Mouse (Mus musculus) CD8-positive naive resting alpha-beta T cell, adult 2 months (primary cell): ENCODE measurements around the gene Dnajc7.
"Not testable (repeated sequence)": the region's sequence is repeated elsewhere in the genome, so short reads cannot be mapped to it uniquely, and the experiment has no call there.

Source experiments
- DNase-seq, 2 experiments: peaks; one replicate each; pipeline ENCODE4 v3.0.0; 2022; ENCODE audit warnings: low read depth in 2 of 2, low spot score in 2 of 2

Gene Dnajc7

DNA sequence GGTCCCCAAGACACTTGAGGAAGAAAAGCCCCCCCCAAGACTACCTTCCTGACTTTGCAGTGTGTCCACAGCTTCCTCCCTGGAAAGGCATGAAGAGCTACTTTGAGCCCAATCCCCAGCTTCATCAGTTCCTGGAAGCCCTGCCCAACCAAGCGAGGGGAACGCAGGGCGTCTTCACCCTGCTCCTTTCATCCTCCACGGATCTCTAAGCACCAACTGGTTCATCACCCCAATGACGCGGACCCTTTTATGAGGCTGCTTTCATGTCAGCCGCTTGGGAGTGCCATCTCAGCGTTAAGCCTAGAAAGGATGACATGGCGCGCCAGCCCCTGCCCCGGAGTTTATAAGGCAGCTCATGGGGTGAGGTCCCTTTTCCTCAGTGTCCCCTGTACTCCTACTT lies at the start of gene Dnajc7:
Dnajc7 (minus strand) TSS at position 187 of the 400 bp plus-strand sequence.
- peak; percentile 70 to 74 for DNase-seq

DNA sequence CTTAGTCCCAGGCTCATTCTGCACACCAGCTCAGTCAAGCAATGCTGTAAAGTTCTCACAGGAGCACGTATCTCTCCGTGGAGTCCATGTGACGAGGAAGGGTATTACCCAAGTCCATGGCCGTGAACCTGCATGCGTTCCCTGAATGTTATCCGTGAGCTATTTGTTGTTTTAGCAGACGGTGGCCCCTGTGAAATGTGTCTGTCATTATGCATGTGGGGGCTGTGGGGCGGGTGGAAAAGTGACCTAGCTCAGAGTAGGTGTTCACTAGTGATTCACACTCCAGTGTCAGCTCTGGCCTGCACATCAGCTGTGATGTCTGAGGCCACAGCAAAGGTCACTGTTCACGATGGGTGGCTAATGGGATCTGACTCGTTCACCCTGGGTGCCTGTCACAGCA lies 39.8 kb upstream of the Dnajc7 start:
- no peak for DNase-seq

DNA sequence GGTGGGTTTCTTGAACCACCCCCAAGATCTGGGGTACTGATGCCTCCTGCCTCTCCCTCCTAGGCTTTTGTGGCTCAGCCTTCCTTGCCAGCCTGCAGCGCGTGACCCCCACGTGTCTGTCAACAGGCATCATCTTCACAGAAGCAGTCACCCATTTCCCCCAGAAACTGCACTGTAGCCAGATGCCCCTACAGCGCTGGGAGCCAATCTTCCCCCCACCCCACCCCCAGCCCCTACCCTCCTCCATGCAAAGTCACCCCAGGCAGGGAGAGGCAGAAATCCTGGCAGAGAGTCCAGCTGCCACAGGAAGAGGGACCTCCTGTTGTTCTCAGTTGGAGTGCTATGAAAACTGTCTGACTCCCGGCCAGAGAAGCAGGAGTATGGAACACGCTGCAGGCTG lies 36.5 kb upstream of the Dnajc7 start:
- no peak for DNase-seq

DNA sequence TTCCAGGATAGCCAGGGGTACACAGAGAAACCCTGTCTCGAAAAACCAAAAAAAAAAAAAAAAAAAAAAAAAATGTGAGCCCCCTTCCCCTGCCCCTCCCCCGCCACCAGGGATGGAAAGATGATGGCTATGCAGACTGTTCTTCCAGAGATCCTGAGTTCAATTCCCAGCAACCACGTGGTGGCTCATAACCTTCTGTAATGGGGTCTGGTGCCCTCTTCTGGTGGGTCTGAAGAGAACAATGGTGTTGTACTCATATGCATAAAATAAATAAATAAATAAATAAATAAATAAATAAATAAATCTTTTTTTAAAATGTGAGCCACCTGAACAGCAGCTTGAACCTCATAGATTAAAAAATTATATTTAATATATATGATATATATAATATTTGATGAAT lies 35.6 kb upstream of the Dnajc7 start:
- not testable (repeated sequence) for DNase-seq

DNA sequence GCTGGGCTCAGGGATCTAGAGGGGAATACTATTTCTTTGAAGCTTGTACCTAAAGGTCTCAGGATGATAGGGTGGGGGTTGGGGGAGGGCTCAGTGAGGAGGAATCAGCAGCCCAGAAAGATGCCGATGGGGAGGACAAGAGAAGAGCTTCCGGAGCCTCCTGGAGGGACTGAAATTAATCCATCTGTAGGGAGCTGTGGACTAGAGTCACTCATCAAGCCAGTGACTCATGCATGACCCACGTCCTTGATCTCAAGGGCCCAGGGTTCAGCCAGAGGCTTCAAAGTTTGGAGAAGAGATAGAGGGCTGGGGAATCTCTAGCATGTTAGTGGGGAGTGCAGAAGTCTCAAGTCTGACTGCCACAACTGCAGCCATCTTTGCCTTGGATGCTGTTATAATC lies 31.8 kb upstream of the Dnajc7 start:
- no peak for DNase-seq

DNA sequence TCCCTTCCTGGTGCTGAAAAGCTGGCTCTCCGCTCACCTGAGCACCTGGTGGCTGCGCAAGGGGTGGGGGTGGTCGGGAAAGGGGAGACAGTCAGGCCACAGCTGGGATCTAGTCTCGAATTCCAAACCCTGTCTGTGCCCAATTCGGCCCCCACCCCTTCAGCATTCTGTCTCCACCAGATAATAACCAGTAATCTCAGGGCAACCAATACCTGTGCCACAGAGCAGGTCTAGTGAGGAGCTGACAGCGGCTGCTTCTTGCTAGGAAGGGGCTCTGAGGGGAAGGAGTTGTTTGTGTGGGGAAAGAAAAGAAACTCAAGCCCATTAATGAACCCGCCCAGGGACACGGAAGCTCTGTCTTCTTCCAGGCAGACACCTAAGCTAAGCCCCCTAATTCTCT lies 31.2 kb upstream of the Dnajc7 start:
- DNase-seq, result no peak

DNA sequence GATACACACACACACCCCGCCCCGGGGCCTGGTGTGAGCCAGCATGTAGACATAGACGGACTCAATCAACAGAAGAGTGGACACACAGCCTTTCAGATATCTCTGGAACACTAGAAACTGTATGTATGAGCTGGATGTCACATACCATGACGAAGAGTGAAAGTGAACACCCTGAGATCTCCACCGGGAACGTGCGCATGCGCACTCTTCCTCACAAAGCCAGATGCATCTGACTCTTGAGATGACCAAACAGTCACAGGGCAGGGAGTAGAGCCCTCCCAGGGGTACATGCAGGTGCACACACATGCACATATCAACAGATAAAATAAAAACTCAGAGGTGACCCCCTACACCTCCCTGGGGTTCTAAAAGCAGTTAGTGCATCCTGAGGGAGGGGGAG lies 28.4 kb upstream of the Dnajc7 start:
- DNase-seq, result no peak

DNA sequence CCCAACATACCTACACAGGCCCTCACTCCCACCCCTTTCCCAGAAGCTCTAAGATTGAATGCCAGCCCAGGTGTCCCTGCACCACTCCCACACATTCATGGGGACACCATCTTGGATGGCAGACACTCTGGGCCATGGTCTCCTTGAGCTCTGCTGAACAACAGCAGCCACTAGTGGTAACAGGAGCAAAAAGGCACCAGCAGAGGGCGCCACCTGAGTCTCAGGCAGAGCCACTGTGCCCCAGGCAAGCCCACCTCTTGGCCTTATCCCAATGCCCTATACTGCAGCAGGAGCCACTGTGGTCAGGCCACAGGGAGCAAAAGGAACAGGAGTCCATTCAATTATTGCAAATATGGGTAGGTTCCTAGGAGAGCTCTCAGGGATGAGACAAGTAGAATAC lies 26.3 kb upstream of the Dnajc7 start:
- DNase-seq, result peak; percentile 25 to 46

DNA sequence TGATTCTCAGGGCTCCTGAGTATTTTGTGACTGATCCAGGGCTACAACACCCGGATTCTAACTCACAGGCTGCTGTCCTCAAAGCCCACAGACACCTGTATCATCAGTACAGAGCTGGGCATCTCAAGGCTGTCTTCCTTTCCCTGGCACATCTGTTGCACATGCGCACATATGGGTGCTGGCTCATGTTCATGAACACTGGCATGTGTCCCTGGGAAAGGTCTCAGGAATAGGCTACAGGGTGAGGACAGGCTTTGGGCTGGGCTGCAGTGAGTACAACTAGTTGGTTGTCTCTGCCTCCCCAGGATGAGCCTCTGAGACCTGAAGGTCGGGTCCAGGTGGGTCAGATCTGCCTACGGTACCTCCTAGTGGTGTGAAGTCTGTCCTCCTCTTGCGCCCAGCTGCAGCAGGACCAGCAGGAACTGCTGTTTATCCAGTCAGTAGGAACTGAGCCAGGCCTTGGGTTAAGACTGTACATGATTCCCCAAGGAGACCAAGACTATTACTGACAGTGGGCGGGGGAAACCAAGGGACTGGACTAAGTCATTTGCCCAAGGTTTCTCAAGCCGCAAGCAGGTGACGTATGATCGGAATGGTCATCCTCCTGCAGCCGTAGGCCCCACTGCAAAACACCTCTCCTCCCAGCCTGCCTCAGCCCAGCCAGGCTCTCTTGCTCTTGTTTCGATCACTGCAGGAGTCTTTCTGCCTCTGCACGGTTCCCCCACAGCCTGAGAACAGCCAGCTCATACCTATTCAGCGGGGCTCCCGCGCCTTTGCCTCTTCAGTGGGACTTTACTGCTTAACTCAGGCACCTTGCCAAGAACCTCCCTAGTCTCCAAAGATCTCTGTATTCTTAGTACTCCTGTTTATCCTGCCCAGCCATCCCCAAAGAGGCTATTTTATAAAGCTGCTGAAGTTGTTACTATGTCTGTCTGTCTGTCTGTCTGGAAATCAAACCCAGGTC lies 23.9 kb upstream of the Dnajc7 start:
- DNase-seq, result no peak

DNA sequence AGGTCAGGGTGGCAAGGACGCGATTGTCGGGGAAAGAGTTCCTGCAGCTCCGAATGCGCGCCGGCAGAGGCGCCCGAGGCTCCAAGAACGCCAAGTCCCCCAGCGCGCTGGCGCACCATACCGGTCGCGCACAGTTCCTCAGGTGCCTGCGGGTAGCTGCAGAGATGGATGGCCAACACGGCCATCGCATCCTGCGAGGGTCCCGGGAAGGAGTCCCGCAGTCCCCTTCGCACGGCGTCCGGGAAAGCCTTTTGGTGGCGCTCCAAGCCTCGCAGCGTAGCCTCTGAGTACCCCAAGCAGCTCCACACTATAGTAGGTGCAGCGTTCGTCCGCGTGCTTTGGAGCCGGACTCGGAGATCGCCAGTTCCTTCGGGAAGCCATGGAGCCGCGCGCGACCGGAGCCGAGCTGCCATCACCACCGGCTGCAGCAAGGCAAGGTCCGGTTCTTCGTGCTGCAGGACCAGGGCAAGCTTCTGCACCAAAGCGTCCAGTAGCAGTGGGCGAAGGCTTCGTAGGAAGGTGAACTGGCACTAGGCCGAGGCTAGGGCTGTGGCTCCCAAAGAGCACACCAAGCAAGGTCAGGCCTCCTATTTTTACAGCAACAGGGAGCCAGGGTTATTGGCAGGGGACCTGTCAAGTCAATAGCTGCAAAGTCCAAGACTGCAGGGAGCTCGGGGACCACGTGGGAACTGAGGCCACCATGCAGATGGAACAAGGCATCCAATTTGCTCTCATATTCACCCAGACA lies 20.4 kb upstream of the Dnajc7 start:
- DNase-seq, result no peak

DNA sequence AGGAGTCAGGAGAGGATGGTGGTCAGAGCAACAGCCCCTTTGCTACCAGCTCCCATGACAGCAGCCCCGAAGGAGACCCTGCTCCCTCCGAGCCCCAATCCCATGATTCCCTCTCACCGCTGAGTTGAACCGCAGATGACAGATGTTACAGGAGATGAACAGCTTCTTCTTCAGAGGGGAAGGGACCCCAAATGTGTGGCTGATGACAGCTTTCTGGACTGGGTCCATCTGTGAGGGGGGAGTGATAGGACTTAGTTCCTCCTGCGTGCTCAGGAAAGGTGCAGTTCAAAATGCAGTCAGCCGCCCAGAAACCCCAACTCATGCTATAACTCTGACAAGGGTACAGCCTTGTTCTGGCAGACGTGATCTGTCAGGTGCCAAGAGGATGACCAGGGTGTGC lies 14.6 kb upstream of the Dnajc7 start:
- DNase-seq, result no peak

DNA sequence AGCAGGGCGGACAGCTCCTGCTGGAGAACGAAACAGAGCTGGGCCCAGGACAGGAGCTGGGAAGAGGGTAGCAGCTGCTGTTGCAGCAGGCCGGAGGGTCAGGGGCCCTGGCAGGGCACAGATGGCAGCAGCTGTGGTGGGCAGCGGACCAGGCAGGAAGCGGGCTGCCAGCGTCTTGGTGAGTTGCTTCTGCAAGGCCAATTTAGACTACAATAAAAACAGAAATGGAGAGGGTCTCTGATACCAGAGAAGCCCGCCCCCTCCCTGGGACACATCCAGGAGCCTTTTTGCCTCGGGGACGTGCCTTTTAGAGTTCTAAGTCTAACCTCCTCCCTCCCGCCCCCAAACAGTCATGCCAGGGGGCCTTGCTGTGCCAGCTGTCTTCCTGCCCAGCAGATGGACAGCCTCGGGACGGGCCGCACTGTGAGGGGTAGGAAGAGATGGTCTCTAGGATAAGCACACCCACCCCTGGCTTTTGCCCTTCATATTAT lies 8.9 kb upstream of the Dnajc7 start:
- no peak for DNase-seq

DNA sequence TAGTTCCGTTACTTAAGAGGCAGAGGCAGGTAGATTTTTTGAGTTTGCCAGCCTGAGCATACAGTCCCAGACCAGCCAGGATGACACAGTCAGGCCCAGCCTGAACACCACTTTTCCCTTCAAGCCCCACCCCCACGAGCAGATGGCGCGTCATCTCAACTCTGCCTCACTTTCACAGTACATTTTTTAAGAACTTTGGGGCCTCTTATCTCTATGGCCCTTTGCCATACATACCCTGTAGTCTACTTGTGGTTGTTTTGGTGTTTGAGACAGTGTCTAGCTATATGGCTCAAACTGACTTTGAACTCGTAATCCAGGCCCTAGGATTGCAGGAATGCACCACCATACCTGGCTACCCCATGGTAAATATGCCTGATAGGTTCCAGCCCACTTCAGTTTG lies 8.1 kb upstream of the Dnajc7 start:
- DNase-seq, result no peak

DNA sequence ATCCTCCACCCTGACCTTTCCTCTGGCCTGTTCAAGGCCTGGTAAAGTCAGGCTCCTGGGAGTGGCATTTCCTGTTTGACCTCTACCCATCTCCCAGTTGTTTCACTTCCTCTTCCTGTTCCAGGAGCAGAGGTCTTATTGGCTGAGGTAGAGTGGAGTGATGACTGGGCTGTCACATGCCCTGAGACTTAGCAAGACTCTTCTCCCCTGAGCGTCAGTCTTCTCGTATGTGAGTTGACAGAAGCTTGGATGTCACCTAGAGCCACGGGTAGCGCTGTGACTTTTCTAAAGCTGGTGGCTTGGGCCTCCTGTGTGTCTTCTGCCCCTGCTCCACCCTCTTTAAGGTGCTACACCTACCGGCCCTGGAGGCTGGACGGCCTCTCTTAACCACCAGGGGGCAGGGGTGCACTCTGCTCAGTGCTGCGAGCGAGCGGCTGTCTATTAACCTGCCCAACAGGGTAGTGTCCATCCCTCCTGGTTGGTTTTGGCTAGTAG lies 6.8 kb upstream of the Dnajc7 start:
- DNase-seq, result peak; percentile 59 to 78

DNA sequence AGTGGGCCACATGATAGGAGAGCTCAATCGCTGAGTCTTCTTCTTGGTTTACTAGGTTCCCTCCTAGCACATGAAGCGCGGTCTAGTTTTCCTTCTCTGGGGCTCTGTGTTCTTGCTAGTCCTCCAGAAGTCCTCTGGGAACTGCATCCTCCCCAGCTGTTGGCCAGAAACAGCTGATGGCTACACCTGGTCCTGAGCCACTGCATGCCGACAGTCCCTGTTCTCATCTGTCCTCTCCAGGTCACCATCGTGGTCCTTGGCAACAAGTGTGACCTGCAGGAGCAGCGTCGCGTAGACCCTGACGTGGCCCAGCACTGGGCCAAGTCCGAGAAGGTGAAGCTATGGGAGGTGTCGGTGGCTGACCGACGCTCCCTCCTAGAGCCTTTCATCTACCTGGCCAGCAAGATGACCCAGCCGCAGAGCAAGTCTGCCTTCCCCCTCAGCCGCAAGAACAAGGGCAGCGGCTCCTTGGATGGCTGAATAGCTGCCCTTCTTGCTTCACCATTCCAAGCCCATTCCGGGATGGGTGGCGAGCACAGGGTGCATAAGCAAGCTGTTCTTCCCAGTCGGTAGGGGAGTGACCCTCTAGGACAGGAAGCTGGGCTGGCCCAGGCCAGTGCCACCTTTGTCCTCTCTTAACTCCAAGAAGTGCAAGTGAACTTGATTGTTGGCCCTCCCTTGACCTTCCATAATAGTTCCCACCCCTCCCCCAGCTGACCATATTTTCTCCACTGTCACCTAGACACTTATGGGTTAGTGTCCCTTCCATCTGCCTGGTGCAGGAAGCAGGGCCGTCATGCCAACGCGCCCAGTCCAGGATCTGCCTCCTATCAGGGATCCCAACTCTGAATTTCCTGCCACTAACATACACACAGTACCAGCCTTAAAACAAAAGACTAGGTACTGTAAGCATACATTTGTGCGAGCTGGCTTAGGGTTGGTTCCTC lies 6.1 kb upstream of the Dnajc7 start:
- DNase-seq, result no peak

DNA sequence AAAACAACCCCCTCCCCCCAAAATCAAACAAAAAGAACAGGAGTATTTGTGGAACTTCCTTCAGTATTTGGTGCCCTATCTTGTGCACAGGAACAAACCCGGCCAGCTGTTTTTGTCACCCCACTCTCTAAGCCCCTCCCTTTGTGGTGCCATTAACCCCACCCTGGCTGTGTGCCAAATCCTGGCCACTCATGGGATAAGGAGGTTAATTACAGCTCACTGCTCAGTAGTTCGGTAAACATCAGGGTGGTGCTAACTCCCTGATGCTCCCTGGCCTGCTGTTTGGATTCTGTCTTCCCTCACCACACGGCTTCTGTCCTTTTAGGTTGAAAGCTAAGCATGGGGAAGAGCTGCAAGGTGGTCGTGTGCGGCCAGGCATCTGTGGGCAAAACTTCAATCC lies 3.9 kb upstream of the Dnajc7 start:
- no peak for DNase-seq

DNA sequence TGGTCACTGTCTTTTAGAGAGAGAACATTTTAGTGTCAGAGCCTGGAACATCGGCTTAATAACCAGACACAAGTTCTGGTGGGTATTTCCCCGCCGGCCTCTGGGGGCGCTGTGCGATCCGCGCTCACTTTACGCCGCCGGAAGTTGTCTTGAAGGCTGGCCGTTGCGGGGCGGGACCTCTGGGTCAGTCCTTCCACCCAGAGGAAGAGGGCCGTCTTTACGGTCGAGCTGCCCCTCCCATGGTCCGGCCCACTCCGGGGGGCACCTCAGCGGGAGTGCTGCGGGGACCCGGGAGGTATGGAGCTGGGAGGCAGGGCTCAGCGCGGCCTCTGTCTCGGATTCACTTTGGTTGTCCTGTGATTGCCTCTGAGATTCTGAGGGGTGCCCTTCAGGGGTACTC lies 2.7 kb upstream of the Dnajc7 start:
- DNase-seq, result peak; percentile 94 to 95

DNA sequence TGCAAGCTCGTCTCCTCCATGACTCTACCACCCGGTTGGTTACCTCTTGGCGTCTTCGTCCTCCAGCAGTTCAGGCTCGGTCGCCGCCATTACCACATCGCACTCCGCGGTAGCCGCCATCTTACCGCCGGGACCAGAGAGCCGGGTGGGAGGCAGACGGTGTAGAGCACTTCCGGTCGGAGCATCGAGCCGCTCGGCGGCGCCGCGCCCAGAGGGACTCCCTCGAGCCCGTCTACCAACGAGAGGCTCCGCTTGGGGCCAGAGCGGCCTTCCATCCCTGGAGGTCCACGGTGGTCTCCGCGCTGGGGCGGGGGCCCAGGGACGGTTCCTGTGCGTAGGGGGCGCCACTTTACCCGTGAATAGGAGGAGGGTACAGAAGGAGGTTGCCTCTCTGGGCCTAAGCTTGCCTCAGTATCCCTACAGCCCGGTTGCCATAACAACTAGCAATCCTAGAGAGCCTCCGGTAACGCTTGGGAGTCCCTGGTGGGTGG lies 438 bp downstream of the Dnajc7 start:
- DNase-seq, result peak; percentile 89 to 90

DNA sequence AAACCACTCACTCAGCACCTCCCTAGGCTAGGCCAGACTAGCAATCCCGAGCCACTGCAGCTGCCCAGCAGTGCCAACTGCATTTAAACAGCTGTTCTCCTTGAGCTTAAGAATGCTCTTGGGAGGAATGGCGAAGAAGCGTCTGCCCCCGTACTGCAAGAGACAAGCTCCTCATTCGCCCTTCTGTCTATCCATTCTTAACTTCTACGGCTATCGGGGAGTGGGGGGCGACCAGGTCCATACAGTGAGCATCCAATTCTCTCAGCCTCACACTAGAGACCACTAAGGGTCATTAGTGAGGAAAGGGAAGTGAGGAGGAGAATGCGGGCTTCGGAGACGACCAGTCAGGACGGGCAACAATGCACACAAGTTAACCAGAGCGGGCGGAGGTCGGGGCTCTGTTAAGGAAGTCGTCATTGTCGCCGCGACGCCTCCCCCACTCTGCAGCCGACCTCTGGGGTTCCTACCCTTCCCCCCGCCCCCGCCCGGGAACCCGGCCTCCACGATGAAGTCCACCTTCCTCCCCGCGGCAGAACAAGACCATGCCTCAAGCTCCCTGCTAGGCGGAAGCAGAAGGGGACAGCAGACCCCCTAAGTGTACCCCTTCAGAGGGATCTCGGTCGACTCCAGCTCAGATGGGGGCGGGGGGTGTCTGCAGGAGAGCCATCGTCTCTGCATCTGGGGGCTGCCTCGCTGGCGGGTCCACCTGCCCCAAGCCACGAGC lies 1.0 kb downstream of the Dnajc7 start, which contains the start of gene Nkiras2:
Nkiras2 (plus strand) TSS at position 484 of the 724 bp plus-strand sequence.
- DNase-seq, result peak; percentile 45 to 65

DNA sequence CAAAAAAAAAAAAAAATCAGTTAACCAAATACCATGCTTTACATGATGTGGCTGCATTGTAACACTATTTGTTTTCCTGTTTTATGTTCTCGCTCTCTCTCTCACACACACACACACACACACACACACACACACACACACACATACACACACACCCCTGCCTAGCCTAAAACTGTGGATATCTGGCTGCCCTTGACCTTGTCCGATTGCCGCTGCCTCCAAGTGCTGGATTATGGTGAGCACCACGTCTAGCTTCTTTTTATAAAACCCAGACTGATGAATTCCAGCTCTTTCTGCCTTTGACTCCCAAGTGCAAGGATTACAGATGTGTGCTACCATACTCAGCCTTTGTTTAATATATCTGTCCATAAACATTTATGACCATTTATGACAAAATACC lies 2.5 kb downstream of the Dnajc7 start:
- no peak for DNase-seq
